Mouse (Mus musculus) kidney, adult 2 months (tissue): ENCODE data around the gene Zbtb9.

Experiments used
- CTCF ChIP-seq: fragments of 200-500 bp; conservative IDR thresholded peaks from 2 replicates; pipeline ENCODE4 v1.5.1; 2011; ENCODE audit warnings: low read depth, mild to moderate bottlenecking, control low read depth, low read length, moderate library complexity, mixed read lengths; ENCODE audit not compliant: insufficient read depth, insufficient read length
- POLR2A ChIP-seq: fragments of 200-500 bp; IDR thresholded peaks from one replicate; pipeline ENCODE4 v1.6.1; 2011; ENCODE audit warnings: low read depth, low read length, control low read depth

- TF ChIP-seq POLR2A = no peak
- TF ChIP-seq CTCF = no peak
Observed at GRCm38 (mm10) chr17:26971247-26971905, 1.6 kb upstream of the Zbtb9 start.
